Mouse (Mus musculus): ENCODE results near the gene Etv6.

- no peak for TF ChIP-seq EP300 (IDR thresholded peaks at IDR 0.05; ENCODE audit: low read depth)
- TF ChIP-seq CTCF (IDR thresholded peaks at IDR 0.05; ENCODE audit: low read depth): no peak
These were observed 141.7 kb downstream of the Etv6 start for GRCm38 (mm10) chr6:134177196-134177595.
